Mouse (Mus musculus) right cerebral cortex, postnatal 25 days (tissue): ENCODE results near the gene Cacna1e.
A peak's percentile ranks its signal among the peaks of the same experiment; 100 is the strongest.

Source experiments
- DNase-seq: peaks from one replicate; pipeline ENCODE4 v3.0.0; 2022

Gene Cacna1e

DNA sequence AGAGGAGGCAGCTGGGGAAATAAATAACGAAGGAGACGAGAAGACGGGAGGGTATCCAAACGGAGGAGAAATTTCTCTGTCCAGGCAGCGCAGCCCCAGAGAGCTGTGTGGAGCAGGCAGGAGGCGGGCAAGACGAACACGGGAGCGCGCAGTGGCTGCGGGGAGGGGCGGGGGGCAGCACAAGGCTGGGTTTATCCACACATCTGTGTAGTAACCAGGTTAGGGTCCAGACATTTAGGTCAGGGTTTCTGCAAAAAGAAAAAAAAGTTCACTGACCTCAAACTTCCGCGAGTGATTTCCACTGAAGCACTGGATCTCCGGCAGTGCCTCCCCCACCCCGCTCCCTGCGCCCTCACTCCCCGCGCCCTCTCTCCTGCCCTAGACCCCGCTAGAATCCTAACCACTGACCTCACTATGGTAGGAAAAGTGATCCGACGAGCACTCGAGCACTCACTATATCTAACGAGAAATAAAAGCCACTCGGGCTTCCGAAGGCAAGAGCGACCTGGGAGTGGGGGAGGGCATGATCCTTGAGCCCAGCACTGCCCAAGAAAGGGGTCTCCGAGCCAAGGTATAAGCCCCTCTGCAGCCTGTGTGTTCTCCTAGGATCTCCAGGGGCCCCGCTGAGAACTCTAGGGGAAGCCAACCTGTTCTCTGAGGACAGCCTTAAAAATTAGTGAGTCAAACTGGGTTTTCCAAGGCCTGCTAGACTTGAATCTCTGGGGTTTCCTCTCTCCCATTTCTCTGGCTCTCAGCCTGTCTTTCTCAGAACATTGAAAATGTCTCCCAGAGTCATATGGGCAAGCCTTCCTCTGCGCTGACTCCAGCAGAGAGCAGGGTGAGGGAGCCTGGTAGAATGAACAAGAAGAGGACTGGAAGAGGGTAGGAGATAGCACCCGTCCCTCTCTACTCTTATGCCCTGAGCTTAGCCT, at the start of gene Cacna1e:
Gene Cacna1e (minus strand): TSS at position 227 of the 932 bp plus-strand sequence.
- no peak for DNase-seq

DNA sequence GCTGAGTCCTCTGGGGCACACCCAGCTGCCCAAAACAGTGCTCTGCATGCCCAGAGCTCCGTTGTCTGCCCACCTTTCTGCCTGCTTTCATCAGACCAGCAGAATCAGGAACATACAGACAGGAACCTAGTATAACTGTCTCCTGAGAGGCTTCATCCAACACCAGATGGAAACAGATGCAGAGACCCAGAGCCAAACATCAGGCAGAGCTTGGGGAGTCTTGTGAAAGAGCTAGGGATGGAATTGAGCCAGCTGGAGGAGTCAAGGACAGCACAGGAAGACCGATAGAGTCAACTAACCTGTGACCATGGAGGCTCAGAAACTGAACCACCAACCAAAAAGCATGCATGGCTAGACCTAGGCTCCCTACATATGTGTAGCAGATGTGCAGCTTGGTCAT, 34.1 kb upstream of the Cacna1e start:
- no peak for DNase-seq

DNA sequence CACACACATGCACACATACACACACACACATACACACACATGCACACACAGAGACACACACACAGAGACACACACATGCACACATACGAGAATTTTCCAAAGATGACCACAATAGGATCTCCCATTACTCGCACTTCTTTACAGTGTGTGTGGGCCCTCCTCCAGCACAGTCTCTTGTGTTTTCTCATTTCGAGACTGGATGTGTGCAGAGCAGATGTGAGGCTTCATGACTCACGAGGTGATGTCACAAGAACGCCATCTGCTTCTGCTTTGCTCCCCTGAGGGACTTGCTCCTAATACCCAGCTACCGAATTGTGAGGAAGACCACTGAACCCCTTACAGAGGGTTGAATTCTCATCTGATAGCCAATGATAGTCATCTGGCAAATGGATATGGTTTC, 33.1 kb upstream of the Cacna1e start:
- peak; percentile 28 for DNase-seq

DNA sequence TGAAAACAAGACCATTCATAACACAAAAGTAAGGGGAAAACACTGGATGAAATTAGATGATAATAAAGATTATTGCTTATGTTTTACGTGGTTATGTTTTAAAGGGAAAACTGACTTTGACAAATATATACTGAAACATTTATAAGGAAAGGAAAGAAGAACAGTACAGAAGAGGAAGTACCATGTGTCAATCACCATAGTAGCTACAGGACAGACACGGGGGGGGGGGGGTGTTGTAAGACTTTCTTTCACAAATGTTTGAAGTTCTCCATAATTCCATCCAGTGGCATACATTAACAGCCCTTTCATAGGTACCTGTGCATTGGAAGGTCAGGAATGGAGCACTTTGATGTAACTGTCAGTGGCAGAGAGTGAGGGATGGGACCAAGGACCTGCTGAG, 25.3 kb upstream of the Cacna1e start:
- DNase-seq: no peak

DNA sequence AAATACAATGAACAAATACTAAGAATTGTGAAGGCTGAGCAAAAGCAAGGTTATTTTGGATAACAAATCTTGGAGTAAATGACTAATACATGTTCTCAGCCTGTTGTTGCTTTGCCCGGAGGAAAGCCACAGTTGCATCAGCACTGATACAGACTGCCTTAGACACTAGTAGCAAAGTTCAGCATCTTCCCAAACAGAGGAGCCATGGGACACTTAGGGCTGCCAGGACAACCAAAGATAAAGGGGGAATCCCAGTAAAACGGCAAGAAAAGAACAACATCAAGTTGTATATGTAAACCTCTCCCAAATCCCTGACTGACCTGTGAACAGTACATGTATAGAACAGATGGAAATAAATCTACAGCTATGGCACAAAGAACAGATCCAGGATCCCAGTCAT, 13.1 kb upstream of the Cacna1e start:
- DNase-seq: no peak

DNA sequence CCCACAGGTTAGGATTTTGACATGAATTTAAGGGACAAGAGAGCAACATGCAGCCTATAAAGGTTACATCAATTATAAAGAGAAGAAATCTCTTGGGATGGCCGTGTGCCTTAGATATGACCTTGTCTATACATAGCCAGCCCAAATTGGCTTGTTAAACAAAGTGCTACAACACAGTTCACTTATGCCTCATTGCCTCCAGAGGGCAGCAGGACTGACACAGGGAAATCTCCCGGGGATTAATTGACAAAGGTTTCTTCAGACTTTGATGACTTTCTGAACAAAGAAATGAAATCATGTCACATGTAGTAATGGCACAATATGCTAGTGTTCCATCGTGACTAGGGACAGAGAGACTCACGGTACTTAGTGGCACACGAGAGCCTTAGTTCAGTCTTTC, 5.9 kb upstream of the Cacna1e start:
- no peak for DNase-seq

DNA sequence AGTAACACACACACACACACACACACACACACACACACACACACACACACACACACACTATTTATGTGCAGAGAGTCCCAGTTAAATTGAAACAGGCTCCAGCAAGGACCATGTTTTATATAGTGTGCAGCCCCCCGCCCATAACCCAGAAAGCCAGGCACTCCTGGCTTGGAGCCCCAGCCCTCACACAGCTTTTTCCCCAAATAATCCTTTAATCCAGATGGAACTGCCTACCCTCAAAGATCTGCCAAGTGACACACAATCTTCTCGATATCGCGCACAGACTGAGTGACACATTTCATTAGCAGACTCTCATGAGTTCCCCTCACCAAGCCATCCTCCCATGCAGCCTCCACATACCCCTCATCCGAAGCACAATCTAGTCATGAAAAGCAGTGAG, 4.2 kb upstream of the Cacna1e start:
- no peak for DNase-seq

DNA sequence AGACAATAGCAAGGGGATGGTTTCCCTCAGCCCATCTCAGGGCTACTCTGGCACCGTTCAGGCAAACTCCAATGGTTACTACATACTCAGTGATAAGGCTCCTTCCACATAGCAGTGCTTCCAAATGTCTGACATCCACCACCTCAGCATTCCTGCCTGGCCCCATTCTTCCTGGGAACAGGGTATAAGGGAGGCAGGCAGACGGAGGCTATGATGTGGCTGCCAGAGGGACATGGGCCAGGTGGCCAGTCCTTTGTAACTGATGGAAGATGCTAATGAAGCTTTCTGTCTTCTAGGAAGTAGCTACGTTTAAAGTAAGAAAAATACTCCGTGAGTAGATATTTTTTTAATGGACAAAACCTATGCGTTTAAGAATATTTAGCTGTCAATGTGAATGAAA, 3.7 kb upstream of the Cacna1e start:
- no peak for DNase-seq

DNA sequence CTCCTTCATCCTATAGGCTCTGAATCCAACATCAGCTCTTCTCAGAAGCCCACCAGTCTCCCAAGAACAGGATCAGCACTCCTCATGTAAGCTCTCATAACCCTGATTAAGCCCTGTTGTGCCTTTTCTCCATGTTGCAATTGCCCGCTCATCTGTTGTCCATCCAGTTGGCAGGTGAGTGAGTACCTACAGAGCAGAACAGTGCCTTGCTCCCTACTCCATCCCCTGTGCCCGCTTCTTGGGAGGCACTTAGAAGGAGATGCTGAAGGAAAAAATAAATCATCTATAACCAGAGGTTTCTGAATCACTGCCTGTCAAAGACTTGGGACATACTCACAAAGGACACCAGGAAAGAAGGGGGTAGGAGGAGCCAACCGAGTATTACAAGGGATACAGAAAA, 3.2 kb upstream of the Cacna1e start:
- no peak for DNase-seq

DNA sequence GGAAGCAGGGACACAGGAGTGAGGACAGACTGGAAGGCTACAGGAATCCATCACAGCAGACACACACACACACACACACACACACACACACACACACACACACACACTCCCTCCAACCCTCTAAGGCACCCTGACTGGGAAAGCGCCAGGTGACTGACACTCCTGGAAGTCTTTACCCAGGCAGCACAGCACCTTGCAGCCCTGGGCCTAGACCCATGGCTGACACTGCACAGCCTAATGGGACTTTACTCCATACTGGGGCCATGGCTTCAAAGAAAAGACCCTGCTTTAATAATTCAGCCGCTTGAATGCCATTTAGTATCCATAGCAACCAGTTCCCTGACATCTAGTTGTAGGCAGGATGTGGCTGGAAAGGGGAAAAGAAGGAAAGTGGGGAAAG, 2.3 kb upstream of the Cacna1e start:
- DNase-seq: no peak

DNA sequence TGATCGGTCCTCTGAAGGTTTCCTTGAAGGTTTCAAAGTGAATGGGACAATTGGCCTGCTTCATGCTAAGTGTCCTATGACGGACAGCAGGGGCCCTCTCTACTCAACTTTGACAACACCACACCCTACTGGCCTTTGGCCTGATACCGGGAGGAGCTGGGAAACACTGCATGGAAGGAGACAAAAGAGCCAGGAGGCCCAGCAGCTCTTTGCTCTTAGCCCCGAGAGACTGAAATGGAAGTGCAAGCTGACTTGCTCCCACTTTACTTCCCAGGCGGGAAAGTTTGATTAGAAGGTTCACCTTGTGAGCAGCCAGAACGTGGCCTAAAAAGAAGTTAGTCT, 877 bp upstream of the Cacna1e start:
- DNase-seq: no peak

DNA sequence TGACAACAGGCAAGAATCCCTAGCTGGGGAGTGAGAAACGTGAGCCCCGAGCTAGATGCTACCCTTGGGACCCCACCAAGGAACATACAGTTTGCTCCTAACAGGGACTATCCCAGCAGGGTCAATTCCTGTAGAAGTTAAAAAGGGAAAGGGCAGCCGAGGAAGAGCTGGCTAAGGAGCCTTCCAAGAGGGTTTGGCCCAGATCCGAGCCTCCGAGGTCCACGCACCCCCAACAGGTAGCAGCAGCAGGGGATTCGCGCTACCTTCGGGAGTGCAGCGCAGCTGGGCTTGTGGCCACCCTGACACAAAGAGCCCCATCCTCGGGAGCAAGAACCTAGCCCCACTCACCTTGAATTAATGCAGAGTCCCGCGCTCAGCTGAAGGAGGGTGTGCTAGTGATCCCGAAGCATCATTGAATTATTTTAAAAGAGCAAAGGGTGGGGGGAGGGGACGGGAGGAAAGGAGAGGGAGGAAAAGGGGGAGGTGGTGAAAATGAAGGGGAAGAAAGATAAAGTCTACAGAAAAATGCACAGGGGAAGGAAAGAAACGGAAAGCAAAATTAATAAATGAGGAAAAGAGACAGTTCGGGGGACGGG, 607 bp downstream of the Cacna1e start:
- DNase-seq: no peak

DNA sequence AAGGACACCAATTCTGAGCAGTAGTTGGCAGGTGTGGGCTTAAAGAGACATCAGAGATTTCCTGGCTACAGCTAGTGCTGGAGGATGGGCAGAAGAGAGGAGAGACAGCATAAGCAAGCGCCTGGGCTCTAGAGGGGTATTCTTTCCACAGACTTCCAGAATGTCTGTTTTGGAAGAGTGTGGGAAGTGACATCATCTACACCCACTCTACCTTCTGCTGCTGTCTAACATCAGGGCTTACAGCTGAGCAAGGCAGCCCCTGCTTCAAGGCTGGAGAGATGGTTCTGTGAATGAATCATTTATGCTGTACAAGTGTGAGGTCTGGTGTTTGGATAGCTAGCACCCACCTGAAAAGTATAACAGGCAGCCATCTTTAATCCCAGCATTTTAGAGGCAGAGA, 18.3 kb downstream of the Cacna1e start:
- no peak for DNase-seq

DNA sequence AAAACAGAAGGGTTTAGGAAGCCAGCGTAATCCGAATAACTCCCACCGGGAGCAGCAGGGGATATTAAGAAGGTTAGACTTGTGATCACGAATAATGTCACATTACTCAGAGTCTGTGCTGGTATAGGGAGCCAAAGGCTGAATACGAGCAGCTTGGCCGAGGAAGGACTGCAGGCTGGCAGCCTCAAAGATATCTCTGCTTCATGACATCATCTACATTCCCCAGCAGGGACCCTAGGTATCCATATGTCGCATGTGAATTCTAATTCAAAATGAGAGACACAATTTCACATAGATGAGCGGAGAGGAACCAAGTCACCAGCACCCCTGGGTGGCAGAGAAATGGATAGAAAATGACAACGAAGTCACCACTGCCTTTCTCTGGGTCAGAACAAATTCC, 22.9 kb downstream of the Cacna1e start:
- DNase-seq: no peak

DNA sequence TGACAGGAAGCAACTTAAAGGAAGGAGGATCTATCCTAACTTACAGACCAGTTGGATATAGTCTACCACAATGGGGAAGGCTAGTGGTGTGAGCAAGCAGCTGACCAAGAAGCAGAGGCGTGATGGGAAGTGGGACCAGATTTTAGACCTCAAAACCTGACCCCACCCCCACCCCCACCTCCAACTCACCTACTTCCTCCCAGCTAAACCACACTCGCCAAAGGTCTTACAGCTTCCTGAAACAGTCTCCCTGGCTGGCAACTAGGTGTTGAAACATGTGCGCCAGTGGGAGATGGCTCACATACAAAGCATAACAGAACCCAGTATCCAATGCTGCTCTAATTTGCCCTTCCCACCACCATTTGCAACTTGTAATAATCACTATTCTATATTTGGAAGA, 29.7 kb downstream of the Cacna1e start:
- DNase-seq: no peak

DNA sequence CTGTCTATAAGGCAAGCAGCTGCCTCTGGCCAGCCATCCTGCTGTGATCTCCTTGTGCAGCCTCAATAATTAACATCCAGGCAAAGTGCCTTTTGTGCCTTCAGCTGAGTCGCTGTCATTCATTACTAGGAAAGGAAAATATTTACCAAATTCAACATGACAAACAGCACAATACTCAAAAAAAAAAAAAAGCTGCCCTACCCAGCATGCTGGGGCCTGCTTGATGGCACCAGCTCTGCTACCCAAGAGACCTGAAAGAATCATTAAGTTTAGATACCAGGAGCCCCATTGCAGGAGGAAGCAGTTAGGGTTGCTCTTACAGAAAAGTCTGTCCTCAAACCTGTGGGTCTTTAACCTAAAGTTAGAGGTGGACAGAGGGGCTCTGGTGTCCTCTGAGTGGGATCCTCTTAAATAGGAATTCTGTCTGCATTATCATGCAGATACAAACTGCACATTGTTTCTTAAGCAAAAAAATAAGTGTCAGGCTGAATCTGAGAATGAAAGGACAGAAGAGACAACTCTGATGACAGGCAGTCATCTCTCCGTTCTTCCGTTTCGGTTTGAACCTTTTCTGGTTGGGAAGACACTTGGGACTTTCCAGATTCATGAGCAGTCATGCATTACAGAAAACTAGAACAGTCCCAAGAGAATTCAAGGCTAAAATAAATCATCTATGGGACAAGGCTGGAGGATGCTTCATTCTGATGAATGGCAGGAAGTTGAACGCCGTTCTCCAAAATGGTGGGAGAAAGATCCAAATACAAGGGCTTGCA, 33.6 kb downstream of the Cacna1e start:
- no peak for DNase-seq

DNA sequence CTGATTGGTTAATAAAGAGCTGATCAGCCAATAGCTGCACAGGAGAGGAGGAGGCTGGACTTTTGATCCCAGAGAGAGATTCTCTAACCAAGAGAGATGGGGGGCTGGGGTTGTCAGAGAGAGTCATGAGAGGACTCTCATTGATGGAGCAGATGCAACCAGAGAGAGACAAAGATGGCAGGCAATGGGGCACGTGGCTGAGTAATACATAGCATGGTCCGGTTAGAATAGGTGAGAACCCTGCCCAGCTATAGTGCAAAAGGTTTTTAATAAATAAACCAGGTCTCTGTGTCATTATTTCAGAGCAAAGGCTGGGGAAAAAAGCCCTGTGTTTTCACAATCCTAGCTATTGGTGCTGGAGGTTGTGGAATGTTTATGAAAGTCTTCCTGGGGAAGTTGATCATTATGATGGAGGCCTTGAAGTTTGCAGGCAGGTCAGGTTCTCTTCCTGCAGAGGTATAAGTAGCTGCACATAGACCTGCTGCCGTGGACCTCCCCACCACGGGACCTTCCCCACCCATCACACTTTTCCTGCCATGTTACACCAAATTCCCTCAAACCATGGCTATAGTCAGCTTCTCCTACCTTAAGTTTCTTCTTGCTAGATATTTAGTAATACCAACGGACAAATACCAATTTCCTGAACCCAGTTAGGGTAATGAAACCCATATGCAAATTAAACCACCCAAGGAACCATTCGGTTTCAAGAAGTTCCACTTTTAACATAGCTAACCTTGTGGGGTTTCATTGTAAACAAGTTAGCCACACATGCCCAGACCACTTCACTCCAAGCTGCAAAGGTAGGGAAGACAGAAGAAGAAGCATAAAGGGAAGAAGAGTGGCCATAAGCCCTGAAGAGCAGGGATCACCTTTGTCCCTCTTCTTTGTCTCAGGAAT, 35.4 kb downstream of the Cacna1e start:
- no peak for DNase-seq

DNA sequence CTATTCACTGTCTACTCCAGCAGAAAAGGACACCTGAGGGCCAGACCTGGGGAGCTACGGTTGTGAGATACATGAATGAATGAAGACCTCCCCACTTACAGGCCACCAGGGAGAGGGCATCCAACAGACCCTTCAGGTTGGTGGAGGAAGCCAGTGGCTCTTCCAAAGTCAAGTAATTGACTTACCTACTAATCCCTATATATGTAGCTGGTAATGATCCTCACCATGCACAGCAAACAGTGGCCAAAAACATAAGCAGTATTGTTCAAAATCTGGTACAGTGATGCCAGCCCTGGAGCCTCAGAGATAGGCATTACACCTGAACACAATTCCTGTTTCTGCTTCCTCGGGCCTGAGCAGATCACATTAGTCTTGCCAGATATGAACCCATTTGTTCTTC, 37.4 kb downstream of the Cacna1e start:
- no peak for DNase-seq

DNA sequence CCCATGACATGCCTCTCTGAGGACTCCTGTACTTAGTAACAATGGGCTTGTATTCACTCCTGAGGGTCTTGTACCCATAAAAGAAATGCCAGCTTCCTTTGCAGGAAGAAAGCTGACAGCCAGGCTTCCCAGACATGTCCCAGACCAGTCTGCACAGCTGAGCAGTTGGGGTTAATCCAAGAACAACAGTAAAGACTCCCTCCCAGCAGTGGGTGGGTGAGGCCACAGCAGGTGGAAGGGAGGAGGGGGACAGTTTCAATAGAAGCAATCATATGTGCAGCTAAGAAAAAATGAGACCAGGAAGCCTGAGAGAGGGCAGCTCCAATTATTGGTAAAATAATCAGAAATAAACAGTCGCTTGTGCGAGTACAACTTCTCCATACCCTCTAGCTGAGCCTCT, 40.9 kb downstream of the Cacna1e start:
- DNase-seq: no peak

DNA sequence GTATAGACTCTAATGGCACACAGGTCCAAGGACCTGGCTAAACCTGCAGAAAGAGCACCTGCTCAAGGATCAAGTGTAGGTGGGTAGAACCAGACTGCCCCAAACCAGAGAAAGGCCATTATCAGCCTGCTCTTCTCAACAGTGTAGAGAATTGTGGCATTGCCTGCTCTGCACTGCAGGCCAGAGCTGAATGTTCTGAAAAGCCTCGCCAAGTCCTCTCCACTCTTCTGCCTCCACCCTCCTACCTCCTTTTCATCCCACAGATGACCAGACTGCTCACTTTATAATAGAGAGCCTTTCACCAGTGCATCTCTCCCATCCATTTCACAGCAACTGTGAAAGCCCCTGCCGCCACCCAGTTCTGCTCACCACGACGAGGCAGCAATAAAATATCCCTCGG, 42.0 kb downstream of the Cacna1e start:
- no peak for DNase-seq

DNA sequence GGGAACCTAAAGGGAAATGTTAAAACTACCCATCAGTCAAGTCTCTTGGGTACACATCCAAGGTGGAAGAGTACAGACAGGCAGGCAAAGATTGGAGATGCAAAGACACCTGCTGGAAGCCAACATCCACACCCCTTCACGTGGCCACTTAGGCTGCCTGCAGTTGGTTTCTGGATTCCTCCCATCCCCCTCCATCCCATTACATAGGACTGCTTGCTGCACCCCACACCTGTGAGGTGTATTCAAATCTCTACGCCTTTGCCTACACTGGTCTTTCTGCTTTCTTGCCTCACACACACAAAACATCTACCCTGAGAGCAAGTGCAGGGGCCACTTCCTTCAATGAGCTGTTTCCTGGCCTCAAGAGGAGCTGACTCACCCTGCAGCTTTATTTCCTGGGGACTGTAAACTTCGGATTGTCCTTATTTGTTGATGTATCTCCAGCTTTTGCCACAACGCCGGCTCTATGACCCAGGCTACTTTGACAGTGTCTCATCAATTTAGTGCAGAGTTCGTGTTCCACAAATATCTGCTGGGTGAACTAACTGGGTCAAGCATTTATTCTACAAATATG, 43.2 kb downstream of the Cacna1e start:
- no peak for DNase-seq

DNA sequence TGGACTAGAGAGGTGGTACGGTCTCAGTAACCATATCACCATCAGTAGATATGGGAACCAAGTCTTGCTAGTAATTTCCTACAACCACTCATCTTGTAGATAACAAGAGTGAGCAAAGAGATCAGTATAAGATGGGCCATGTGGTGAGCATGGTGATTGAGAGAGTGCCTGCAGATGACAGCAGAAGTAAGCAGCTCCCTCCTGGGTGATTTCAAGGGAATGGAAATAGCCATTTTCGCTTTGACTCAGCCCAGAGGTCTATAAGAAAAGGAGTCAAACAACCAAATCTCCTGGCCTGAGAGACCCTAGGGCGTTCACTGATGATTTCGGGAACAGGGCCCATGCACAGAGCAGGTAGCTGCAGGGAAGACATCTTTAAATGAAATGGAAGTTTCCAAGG, 45.0 kb downstream of the Cacna1e start:
- no peak for DNase-seq

DNA sequence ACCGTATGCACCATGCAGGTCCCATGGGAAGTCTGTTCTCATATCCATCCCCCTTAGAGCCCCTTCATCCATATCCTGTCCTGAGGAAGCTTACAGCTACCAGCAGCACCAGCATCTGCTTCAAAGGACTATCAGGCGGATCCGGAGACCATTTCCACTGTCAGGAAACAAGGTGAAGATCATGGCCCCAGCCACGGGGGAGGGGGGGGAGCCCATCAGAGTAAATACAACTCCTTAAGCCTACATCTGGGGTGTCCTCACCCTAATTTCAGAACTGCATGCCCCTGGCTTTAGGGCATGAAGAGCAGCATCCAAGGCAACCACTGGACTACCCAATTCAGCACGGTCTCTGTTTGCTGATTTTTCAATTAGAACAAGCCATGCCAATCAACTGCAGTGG, 47.8 kb downstream of the Cacna1e start:
- DNase-seq: no peak
